Mouse (Mus musculus): ENCODE measurements around the gene Camk1g. TPM values are rescaled to one million over a fixed set of nuclear protein-coding genes. Genes with fewer than 3 reads are reported as not detected.

Camk1g gene
- polyA plus RNA-seq (2015; fragmentation: Nextera tagmentation; extraction: Ambion mirVana) = 54.4 and 57.0 TPM in 2 replicates

DNA sequence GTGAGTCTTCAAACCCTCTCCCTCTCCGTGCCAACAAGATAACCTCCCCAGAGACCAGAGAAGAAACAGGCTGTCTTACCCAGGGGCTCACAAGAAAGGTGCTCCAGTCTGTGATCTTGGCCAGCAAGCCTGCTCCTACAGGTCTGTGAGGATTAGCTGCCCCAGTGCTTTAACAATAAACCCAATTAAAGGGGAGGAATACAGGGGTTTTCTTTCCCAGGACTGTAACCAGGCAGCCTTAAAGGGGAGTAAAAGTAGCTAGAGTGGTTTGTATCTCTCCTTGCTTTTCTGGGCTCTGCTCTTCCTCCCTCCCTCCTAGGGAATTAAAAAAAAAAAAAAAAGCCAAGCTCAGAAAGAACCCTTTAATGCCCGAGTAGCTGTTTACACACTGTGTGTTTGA is at the start of gene Camk1g:
Camk1g (minus strand) TSS at position 203 of the 400 bp plus-strand sequence.
- peak; percentile 93 for ATAC-seq (replicated peaks)
- no peaks in the 10 kb centered on the region for H3K27me3 ChIP-seq (replicated peaks)
- H3K27ac ChIP-seq = peak within 1 kb of the TSS; percentile 74
- peaks cover 34% of the 10 kb centered on the region for H3K4me1 ChIP-seq
- H3K36me3 ChIP-seq (replicated peaks) = no peaks in the 10 kb centered on the region
- H3K9ac ChIP-seq = peak within 1 kb of the TSS; percentile 69
- H3K9me3 ChIP-seq = no peaks in the 10 kb centered on the region
- WGBS = 0% methylated on average over 2 of the region's 2 CpGs
- peak within 1 kb of the TSS; percentile 83 for H3K4me2 ChIP-seq
- H3K4me3 ChIP-seq = peak within 1 kb of the TSS; percentile 68

DNA sequence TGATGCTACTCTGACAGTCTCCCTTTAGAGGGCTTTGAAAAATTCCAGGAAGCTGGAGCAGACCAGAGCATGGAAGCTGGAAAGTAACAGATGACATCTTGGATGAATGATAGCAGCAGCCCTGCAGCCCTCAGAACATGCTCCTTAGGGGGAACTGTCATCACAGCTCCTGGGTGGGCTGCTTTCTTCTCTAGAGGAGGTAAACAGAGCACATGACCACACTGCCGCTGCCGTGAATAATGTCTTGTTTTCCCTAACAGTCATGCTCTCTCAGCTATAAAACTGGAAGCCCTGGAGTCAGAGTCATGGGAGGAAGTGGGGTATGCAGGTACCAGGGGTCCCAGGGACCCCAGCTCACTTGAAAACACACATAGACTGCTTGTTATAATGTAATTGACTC is 49.1 kb upstream of the Camk1g start:
- H3K27me3 ChIP-seq (replicated peaks) = no peaks in the 10 kb centered on the region
- no peak overlapping the region for H3K27ac ChIP-seq
- 8% methylated on average over 2 of the region's 2 CpGs for WGBS
- no peaks in the 10 kb centered on the region for H3K36me3 ChIP-seq (replicated peaks)
- no peak overlapping the region for H3K4me3 ChIP-seq
- peaks cover 34% of the 10 kb centered on the region for H3K4me1 ChIP-seq
- H3K9ac ChIP-seq = no peak overlapping the region
- H3K4me2 ChIP-seq = no peak overlapping the region
- no peaks in the 10 kb centered on the region for H3K9me3 ChIP-seq
- no peak for ATAC-seq (replicated peaks)

DNA sequence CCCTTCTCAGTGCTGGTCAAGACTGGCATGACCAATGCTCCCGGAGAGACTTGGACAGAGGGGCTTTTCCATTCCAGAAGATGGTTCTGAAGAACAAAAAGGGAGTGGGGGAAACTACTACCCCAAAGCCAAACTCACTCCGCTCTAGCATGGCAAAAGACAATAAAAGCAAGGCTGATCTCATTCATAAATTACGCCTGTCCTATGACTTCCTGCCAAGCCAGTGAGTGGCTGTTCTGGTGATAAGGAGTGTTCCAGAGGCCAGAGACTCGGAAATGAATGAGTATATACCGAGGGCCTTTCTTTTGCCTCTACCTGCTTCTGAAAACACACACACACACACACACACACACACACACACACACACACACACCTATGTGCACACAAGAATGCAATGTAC is 48.6 kb upstream of the Camk1g start:
- H3K27ac ChIP-seq = no peak overlapping the region
- no peak for ATAC-seq (replicated peaks)
- H3K27me3 ChIP-seq (replicated peaks) = no peaks in the 10 kb centered on the region
- no peak overlapping the region for H3K9ac ChIP-seq
- H3K36me3 ChIP-seq (replicated peaks) = no peaks in the 10 kb centered on the region
- WGBS = 91% methylated on average over 5 of the region's 5 CpGs
- H3K4me2 ChIP-seq = no peak overlapping the region
- H3K4me3 ChIP-seq = no peak overlapping the region
- peaks cover 28% of the 10 kb centered on the region for H3K4me1 ChIP-seq
- no peaks in the 10 kb centered on the region for H3K9me3 ChIP-seq

DNA sequence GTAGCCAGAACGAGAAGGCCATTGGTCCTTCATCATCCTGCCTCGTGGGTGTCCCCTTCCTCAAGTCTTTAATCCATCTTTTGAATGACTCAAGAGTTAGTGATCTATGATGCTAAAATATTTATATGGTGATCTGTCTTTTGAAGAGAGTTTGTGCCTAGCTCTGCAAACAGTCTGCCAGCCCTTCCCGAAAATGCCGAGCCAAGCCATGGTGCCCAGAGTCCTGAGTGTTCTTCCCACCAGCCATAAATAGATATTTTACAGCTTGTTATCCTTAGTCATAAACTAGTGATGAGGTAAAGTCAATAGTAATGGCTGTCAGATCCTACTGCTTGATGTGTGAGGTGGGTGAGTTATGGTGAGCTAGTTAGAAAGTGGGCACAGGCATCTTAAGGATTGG is 44.0 kb upstream of the Camk1g start:
- Histone ChIP-seq H3K36me3 (replicated peaks) (no peaks in the 10 kb centered on the region), H3K9me3 (no peaks in the 10 kb centered on the region), H3K9ac (no peak overlapping the region), H3K4me2 (no peak overlapping the region), H3K4me3 (no peak overlapping the region), H3K27ac (no peak overlapping the region), H3K4me1 (peaks cover 13% of the 10 kb centered on the region), H3K27me3 (replicated peaks) (no peaks in the 10 kb centered on the region)
- 89% methylated on average over 4 of the region's 4 CpGs for WGBS
- no peak for ATAC-seq (replicated peaks)

DNA sequence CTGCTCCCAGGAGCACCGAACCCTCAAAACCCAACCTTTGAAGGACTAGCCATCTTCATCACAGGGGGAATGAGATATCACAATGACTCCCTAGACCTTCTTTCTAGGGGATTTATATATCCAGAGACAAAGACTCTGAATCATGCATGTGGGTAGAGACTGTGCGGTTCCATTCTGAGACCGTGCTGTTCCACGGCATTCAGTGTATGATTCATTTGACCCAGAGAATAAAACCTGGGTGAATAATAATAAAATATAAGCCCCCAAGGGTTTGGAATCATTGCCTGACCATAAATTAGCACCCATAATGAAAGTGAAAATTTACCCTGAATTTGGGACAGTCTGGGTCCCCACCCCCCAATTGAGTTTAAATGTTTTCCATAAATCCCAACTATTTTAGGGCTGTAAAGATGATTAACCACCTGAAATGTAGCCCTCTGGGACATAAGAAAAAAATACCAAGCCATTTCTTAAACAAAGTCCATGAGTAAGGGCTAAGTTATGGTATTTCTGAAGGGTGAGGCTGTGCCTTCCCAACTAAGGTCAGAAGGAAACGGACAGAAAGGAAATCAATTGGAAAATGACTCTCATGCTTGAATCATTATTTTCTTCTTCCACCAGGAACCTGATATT is 43.4 kb upstream of the Camk1g start:
- no peak for ATAC-seq (replicated peaks)
- no peak overlapping the region for H3K4me3 ChIP-seq
- H3K9me3 ChIP-seq = no peaks in the 10 kb centered on the region
- no peaks in the 10 kb centered on the region for H3K27me3 ChIP-seq (replicated peaks)
- H3K36me3 ChIP-seq (replicated peaks) = no peaks in the 10 kb centered on the region
- H3K27ac ChIP-seq = no peak overlapping the region
- WGBS = 94% methylated on average over 5 of the region's 5 CpGs
- no peak overlapping the region for H3K9ac ChIP-seq
- H3K4me2 ChIP-seq = no peak overlapping the region
- peaks cover 7% of the 10 kb centered on the region for H3K4me1 ChIP-seq

DNA sequence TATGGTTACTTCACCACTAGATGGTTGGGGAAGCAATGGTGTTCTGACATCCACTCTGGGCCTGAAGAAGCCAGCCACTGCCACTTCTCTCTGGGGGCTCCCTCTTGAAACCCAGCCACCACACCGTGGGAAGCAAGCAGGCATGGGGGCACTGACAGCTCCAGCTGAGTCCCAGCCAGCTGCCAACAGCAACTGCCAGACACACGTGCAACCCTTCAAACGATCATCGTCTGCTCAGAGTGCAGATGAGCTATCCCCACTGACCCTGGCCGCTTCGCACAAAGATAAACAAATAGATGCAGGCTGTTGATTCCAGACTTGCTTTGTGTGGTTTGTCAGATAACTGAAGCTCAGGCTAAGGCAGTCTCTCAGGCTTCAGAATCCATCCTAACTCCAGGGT is 37.4 kb upstream of the Camk1g start:
- Histone ChIP-seq H3K9ac (no peak overlapping the region), H3K4me1 (no peaks in the 10 kb centered on the region), H3K9me3 (no peaks in the 10 kb centered on the region), H3K36me3 (replicated peaks) (no peaks in the 10 kb centered on the region), H3K4me2 (no peak overlapping the region), H3K27ac (no peak overlapping the region), H3K4me3 (no peak overlapping the region), H3K27me3 (replicated peaks) (no peaks in the 10 kb centered on the region)
- 39% methylated on average over 6 of the region's 6 CpGs for WGBS
- ATAC-seq (replicated peaks) = no peak

DNA sequence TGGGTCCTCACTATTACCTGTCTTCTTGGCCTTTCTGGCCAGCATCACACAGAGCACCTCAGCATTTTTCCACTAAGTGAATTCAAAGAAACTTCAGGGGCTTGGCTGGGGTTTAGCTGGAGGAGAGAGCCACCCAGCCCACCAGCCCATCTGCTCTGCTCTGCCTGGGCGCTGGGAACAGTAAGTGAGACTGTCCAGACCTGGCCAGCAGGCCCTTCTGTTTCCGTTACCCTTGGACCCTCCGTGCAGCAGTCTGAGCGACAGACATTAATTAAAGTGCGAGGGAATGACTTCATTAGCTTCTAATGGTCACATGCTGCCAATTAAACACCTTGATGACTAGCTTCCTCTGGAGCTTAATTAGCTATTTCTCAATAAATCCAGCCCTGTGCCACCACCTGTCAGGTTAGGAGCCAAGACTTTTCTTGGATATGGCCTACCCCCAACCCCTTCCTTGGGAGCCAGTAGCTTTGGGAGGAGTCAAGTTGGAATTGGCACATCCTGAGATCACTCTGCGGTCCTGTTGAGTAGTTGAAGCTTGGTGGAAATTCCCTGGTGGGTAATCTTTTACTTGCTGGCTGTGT is 36.1 kb upstream of the Camk1g start:
- WGBS = 74% methylated on average over 6 of the region's 6 CpGs
- 0 out of 2 replicates have a peak, but pooled peaks have one; percentile 43 for ATAC-seq (replicated peaks)
- Histone ChIP-seq H3K36me3 (replicated peaks) (no peaks in the 10 kb centered on the region), H3K4me3 (no peak overlapping the region), H3K27me3 (replicated peaks) (no peaks in the 10 kb centered on the region), H3K4me2 (no peak overlapping the region), H3K9me3 (no peaks in the 10 kb centered on the region), H3K9ac (no peak overlapping the region), H3K4me1 (no peaks in the 10 kb centered on the region), H3K27ac (no peak overlapping the region)

DNA sequence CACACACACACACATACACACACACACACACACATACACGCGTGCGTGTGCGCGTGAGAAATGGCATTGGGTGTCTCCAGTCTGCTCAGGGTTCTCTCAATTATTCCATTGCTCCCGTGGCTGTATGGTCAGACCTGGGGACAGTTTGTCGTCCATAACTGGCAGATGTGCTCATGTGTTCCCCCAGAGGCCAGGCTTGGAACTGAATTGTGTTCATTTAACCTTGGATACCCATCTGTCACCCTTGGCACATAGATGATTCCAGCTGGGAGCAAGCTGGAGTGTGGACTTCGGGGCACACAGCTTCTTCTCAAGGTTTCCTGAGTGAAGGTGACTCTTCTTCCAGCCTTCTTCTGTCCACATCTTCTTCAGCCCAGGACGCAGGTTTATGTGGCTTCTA is 31.6 kb upstream of the Camk1g start:
- H3K36me3 ChIP-seq (replicated peaks) = no peaks in the 10 kb centered on the region

DNA sequence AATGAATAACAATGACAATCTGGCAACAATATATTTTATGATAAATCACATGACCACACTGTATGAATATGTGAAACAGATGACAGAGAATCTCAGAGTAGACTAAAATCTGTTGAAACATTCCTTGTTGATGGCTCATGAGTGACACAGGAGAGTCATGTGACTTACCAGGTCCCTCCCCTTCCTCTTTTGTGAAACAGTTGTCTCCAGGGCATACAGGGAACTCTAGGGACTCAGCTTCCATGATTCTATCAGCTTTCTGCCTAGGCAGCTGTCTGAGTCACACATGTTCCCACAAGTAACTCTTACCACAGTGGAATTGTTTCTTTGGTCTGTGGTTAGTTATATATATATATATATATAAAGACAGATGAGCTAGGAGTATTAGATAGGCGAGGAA is 30.2 kb upstream of the Camk1g start:
- H3K9me3 ChIP-seq = no peaks in the 10 kb centered on the region
- no peak overlapping the region for H3K27ac ChIP-seq
- H3K4me3 ChIP-seq = no peak overlapping the region
- H3K4me1 ChIP-seq = no peaks in the 10 kb centered on the region
- no peak overlapping the region for H3K4me2 ChIP-seq
- WGBS = 90% methylated on average over 1 of the region's 1 CpGs
- H3K36me3 ChIP-seq (replicated peaks) = no peaks in the 10 kb centered on the region
- H3K9ac ChIP-seq = no peak overlapping the region
- H3K27me3 ChIP-seq (replicated peaks) = 0 out of 2 replicates have a peak, but pooled peaks cover 4% of the 10 kb centered on the region
- no peak for ATAC-seq (replicated peaks)

More for the DNA sequence above, 31.6 kb upstream of the Camk1g start:
- no peak overlapping the region for H3K4me3 ChIP-seq
- no peak overlapping the region for H3K4me2 ChIP-seq
- no peak overlapping the region for H3K27ac ChIP-seq
- no peak overlapping the region for H3K9ac ChIP-seq
- H3K4me1 ChIP-seq = no peaks in the 10 kb centered on the region
- no peak for ATAC-seq (replicated peaks)
- no peaks in the 10 kb centered on the region for H3K9me3 ChIP-seq
- 78% methylated on average over 9 of the region's 9 CpGs for WGBS
- H3K27me3 ChIP-seq (replicated peaks) = 0 out of 2 replicates have a peak, but pooled peaks cover 4% of the 10 kb centered on the region

DNA sequence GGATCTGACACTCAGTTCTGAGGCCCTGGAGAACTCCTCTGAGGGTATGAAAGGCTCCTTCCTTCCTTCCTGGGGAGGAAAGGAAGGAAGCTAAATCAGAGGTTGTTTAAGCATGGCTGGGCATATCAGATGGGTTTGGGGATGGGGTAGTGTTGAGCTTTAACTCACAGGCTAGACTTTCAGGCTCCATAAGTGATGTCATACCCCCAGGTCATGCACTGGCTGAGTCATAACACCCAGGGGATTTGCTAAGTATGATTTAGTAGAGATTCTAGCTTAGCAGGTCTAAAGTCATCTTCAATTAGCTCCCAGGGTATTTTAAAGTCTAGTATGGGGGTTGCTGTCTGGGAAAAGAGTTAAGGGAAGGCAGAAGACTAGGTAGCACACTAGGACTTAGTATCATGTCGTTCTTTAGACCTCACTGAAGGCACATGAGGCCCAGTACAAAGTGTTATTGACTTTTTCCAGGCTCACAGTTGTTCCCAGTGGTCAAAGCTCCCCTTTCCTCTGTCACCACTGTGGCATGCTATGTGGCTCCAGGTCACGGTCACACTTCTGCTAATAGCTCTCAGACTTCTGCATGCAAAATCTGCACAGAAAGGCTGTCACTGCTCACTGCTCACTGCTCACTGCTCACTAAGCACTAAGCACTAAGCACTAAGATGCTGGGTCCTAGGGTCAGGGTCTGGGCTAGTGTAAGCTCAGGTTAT is 28.8 kb upstream of the Camk1g start:
- Histone ChIP-seq H3K4me3 (no peak overlapping the region), H3K27ac (no peak overlapping the region), H3K4me2 (no peak overlapping the region), H3K27me3 (replicated peaks) (0 out of 2 replicates have a peak, but pooled peaks cover 4% of the 10 kb centered on the region), H3K4me1 (no peaks in the 10 kb centered on the region), H3K9me3 (no peaks in the 10 kb centered on the region), H3K9ac (no peak overlapping the region), H3K36me3 (replicated peaks) (no peaks in the 10 kb centered on the region)
- 73% methylated on average over 2 of the region's 2 CpGs for WGBS
- ATAC-seq (replicated peaks) = no peak

DNA sequence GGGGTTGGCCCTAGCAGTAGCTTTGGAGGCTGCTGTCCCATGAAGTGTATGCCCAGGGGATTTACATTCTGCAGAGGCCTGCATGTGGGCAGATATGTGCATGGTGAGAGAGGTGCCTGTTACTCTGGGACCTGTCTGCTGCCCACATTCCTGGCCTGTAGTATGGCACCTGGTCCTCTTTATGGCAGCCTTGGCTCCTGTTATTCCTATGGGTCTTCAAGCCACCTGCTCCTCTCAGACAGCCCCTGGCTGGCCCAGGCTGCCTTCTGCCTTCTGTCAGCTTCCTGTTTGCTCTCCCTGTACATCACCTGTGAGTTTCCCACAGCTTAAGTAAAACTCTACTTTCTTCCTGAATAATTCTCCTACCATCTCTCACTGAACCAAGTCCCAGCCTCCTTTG is 27.0 kb upstream of the Camk1g start:
- no peak overlapping the region for H3K4me2 ChIP-seq
- no peaks in the 10 kb centered on the region for H3K36me3 ChIP-seq (replicated peaks)
- H3K9ac ChIP-seq = no peak overlapping the region
- no peak overlapping the region for H3K27ac ChIP-seq
- no peaks in the 10 kb centered on the region for H3K4me1 ChIP-seq
- ATAC-seq (replicated peaks) = no peak
- H3K9me3 ChIP-seq = no peaks in the 10 kb centered on the region
- no peak overlapping the region for H3K4me3 ChIP-seq
- 0 out of 2 replicates have a peak, but pooled peaks cover 4% of the 10 kb centered on the region for H3K27me3 ChIP-seq (replicated peaks)

DNA sequence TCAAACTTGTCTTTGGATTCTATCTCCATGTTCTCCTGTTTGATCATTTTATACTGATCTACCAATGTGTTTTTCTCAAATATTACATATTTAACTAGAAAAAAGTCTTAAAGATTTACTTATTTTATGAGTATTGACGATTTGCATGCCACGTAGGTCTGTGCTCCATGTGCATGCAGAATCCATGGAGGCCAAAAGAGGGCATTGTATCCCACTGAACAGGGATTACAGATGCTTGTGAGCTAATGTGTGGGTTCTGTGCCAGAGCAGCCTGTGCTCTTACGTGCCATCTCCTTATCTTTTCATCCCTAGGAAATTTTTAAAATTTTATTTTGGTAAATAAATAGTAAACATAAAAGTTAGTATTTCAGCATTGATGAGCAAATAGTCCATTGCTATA is 22.2 kb upstream of the Camk1g start:
- H3K9me3 ChIP-seq = no peaks in the 10 kb centered on the region
- no peak overlapping the region for H3K27ac ChIP-seq
- ATAC-seq (replicated peaks) = no peak
- no peak overlapping the region for H3K4me2 ChIP-seq
- peaks cover 19% of the 10 kb centered on the region for H3K4me1 ChIP-seq
- H3K9ac ChIP-seq = no peak overlapping the region
- H3K36me3 ChIP-seq (replicated peaks) = no peaks in the 10 kb centered on the region
- 85% methylated on average over 3 of the region's 3 CpGs for WGBS
- H3K27me3 ChIP-seq (replicated peaks) = no peaks in the 10 kb centered on the region
- no peak overlapping the region for H3K4me3 ChIP-seq

Data from midbrain, embryonic 15.5 days (tissue).